Mouse (Mus musculus) ES-E14 (cell line): ENCODE results near the gene Stk24. TPM values are rescaled to one million over a fixed set of nuclear protein-coding genes. Genes with fewer than 3 reads are reported as not detected.

Experiments
- DNase-seq: peaks from one replicate; pipeline ENCODE4 v3.0.0-alpha.2; 2013; ENCODE audit warnings: low read depth, low spot score
- H3K27ac ChIP-seq: 2 replicates; pipeline ENCODE4 v1.5.1; 2012; ENCODE audit warnings: low read depth, mild to moderate bottlenecking, low read length, moderate library complexity, mixed read lengths; ENCODE audit not compliant: poor library complexity, insufficient read depth, severe bottlenecking
- H3K36me3 ChIP-seq: 2 replicates; pipeline ENCODE4 v1.6.1; 2012; ENCODE audit warnings: mild to moderate bottlenecking, low read length, moderate library complexity, mixed read lengths; ENCODE audit not compliant: control insufficient read depth, poor library complexity, insufficient read depth, severe bottlenecking
- H3K4me1 ChIP-seq, 2 experiments: fragments of 150-350 bp in 1 of 2; sonication (generic) in 1 of 2; 2 replicates each; pipeline ENCODE4 v1.6.1; 2012; ENCODE audit warnings: low read length in 2 of 2, mild to moderate bottlenecking in 1 of 2, mixed read lengths in 1 of 2; ENCODE audit not compliant: control insufficient read depth in 2 of 2, insufficient read depth in 2 of 2, poor library complexity in 1 of 2
- H3K4me3 ChIP-seq, 2 experiments: fragments of 150-350 bp in 1 of 2; sonication (generic) in 1 of 2; 2 replicates each; pipeline ENCODE4 v1.5.1; 2012; ENCODE audit warnings: low read length in 2 of 2, low read depth in 1 of 2, mild to moderate bottlenecking in 1 of 2, mixed read lengths in 1 of 2; ENCODE audit not compliant: insufficient read depth in 1 of 2, poor library complexity in 1 of 2, severe bottlenecking in 1 of 2
- H3K9ac ChIP-seq: 2 replicates; pipeline ENCODE4 v1.6.1; 2012; ENCODE audit warnings: low read depth, mild to moderate bottlenecking, low read length, mixed read lengths; ENCODE audit not compliant: poor library complexity, insufficient read depth, severe bottlenecking
- H3K9me3 ChIP-seq: fragments of 150-350 bp; sonication (generic); 2 replicates; pipeline ENCODE4 v1.6.1; 2012; ENCODE audit warnings: low read depth, mild to moderate bottlenecking, low read length; ENCODE audit not compliant: control insufficient read depth, insufficient read depth
- CHD2 ChIP-seq: IDR thresholded peaks from 2 replicates; pipeline ENCODE4 v1.6.1; 2014; ENCODE audit warnings: mild to moderate bottlenecking, low read depth, low read length, inconsistent platforms
- HCFC1 ChIP-seq: IDR thresholded peaks from 2 replicates; pipeline ENCODE4 v1.6.1; 2012; ENCODE audit warnings: low read length, inconsistent platforms, borderline replicate concordance; ENCODE audit not compliant: insufficient read depth
- MAFK ChIP-seq: IDR thresholded peaks from 2 replicates; pipeline ENCODE4 v1.6.1; 2014; ENCODE audit warnings: mild to moderate bottlenecking, low read depth, low read length, inconsistent platforms; ENCODE audit not compliant: insufficient read depth
- ZC3H11A ChIP-seq: IDR thresholded peaks from 2 replicates; pipeline ENCODE4 v1.6.1; 2012; ENCODE audit warnings: low read depth, mild to moderate bottlenecking, inconsistent platforms, low read length, borderline replicate concordance
- ZNF384 ChIP-seq: IDR thresholded peaks from 2 replicates; pipeline ENCODE4 v1.6.1; 2012; ENCODE audit warnings: low read depth, low read length, inconsistent platforms
- in situ Hi-C, 2 experiments: fragments of 600-800 bp; cut with MboI; formaldehyde crosslinking; loops; one replicate each; pipeline ENCODE4 v1.15.1; 2025; ENCODE audit warnings: low sequenced_read_pairs in 2 of 2, inconsistent platforms in 1 of 2; ENCODE audit not compliant: unreplicated experiment in 2 of 2
- total RNA-seq: library from RNA; depleted of rRNA; stranded (reverse); fragments of 300-350 nt; gene quantifications from 2 replicates; pipeline ENCODE4 v1.2.3, GENCODE M21; 2012

The Stk24 gene
- total RNA-seq, 1 experiment = 21.2 TPM

- H3K9me3 ChIP-seq = no peaks in the 10 kb centered on the region; the same call in 1 of the 2 replicates
- TF ChIP-seq MAFK = no peak
- no peak for TF ChIP-seq ZNF384
- no peak for TF ChIP-seq HCFC1
- no peak for TF ChIP-seq CHD2
- TF ChIP-seq ZC3H11A = no peak
- no peaks in the 10 kb centered on the region for H3K36me3 ChIP-seq
- H3K4me1 ChIP-seq = no peaks in the 10 kb centered on the region
- H3K9ac ChIP-seq = no peak overlapping the region
- H3K4me3 ChIP-seq = 0 out of 4 replicates have a peak overlapping the region, but pooled peaks of 1 of the 2 experiments have one; percentile 29
- in situ Hi-C loops = no loop called here
- H3K27ac ChIP-seq = no peak overlapping the region
- no peak for DNase-seq
These were observed 25.7 kb upstream of the Stk24 start for GRCm38 (mm10) chr14:121405546-121405945.

GRCm38 (mm10) chr14:121405120-121405519, 25.3 kb upstream of the Stk24 start:
- Histone ChIP-seq H3K36me3 (no peaks in the 10 kb centered on the region), H3K4me1 (no peaks in the 10 kb centered on the region), H3K9ac (no peak overlapping the region), H3K9me3 (no peaks in the 10 kb centered on the region; the same call in 1 of the 2 replicates), H3K27ac (no peak overlapping the region), H3K4me3 (no peak overlapping the region)
- DNase-seq = no peak
- no peak for TF ChIP-seq CHD2
- no peak for TF ChIP-seq HCFC1
- TF ChIP-seq ZC3H11A = no peak
- no peak for TF ChIP-seq MAFK
- no peak for TF ChIP-seq ZNF384
- in situ Hi-C loops = no loop called here

- Histone ChIP-seq H3K4me3 (no peak overlapping the region), H3K4me1 (no peaks in the 10 kb centered on the region), H3K9me3 (no peaks in the 10 kb centered on the region), H3K36me3 (no peaks in the 10 kb centered on the region), H3K9ac (no peak overlapping the region), H3K27ac (no peak overlapping the region)
- TF ChIP-seq MAFK (no peak), CHD2 (no peak), HCFC1 (no peak), ZNF384 (no peak), ZC3H11A (no peak)
- in situ Hi-C loops = no loop called here
- no peak for DNase-seq
These were observed 19.9 kb upstream of the Stk24 start for GRCm38 (mm10) chr14:121399676-121400075.

- Histone ChIP-seq H3K36me3 (no peaks in the 10 kb centered on the region), H3K27ac (no peak overlapping the region), H3K9me3 (no peaks in the 10 kb centered on the region), H3K4me1 (no peaks in the 10 kb centered on the region), H3K4me3 (no peak overlapping the region), H3K9ac (no peak overlapping the region)
- TF ChIP-seq ZNF384 (no peak), ZC3H11A (no peak), HCFC1 (no peak), MAFK (no peak), CHD2 (no peak)
- DNase-seq = no peak
- in situ Hi-C loops = no loop called here
These were observed 17.7 kb upstream of the Stk24 start for GRCm38 (mm10) chr14:121397471-121397870.

GRCm38 (mm10) chr14:121395125-121395524, 15.3 kb upstream of the Stk24 start:
- H3K36me3 ChIP-seq = no peaks in the 10 kb centered on the region
- no peaks in the 10 kb centered on the region for H3K4me1 ChIP-seq
- no peak overlapping the region for H3K27ac ChIP-seq
- H3K4me3 ChIP-seq = no peak overlapping the region
- no peak for DNase-seq
- H3K9ac ChIP-seq = no peak overlapping the region
- H3K9me3 ChIP-seq = no peaks in the 10 kb centered on the region
- in situ Hi-C loops = no loop called here
- TF ChIP-seq MAFK (no peak), ZNF384 (no peak), CHD2 (peak; percentile 47; the same call in 1 of the 2 replicates), HCFC1 (no peak), ZC3H11A (no peak)
